Mouse (Mus musculus): ENCODE results near the gene Sdha.

- no peak for TF ChIP-seq CTCF (conservative IDR thresholded peaks at IDR 0.05; ENCODE audit: low read length)
- TF ChIP-seq POU5F1 (IDR thresholded peaks at IDR 0.05; ENCODE audit: borderline replicate concordance, low read length): no peak
These were observed 32.8 kb downstream of the Sdha start, which contains the start of gene Pdcd6 for GRCm38 (mm10) chr13:74317170-74317849.

All from E14TG2a.4 (cell line).